Mouse (Mus musculus) lung, postnatal 4 days (tissue): ENCODE results near the gene Sorbs2.
"Not testable (repeated sequence)": the region's sequence is repeated elsewhere in the genome, so short reads cannot be mapped to it uniquely, and the experiment has no call there.

Experiments
- DNase-seq, 2 experiments: peaks; one replicate each; pipeline ENCODE4 v3.0.0; 2021

Gene Sorbs2

DNA sequence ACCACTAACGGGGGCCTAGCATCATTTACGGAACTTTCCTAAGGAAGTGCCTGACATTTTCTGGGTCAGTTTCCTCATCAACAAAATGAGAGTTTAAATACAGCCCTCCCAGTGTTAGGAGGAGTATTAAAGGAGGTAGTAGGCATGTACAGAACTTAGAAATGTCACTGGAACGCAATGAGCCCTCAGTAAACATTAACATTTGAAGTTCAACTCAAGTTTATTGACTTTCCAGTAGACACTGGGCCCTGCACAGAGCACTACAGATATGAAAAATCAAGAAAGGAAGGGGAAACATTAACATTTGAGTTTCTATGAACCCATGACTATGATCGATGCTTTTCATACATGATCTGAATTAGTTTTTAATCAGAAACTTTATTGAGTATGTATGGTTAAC is 347.5 kb downstream of the Sorbs2 start:
- DNase-seq, result no peak

GRCm38 (mm10) chr8:45857734-45858133 is 350.1 kb downstream of the Sorbs2 start:
- DNase-seq, result peak in 1 of 2 experiments; percentile 29

GRCm38 (mm10) chr8:45858391-45858790 is 350.8 kb downstream of the Sorbs2 start:
- DNase-seq, result peak in 1 of 2 experiments; percentile 36

- DNase-seq, result not testable (repeated sequence)
Observed at GRCm38 (mm10) chr8:45871587-45871986, 364.0 kb downstream of the Sorbs2 start.

- peak in 1 of 2 experiments; percentile 41 for DNase-seq
Observed at GRCm38 (mm10) chr8:45872077-45872476, 364.5 kb downstream of the Sorbs2 start.

GRCm38 (mm10) chr8:45874945-45875626 is 367.5 kb downstream of the Sorbs2 start:
- peak; percentile 91 to 95 for DNase-seq

- DNase-seq, result no peak
Observed at GRCm38 (mm10) chr8:45876397-45876796, 368.8 kb downstream of the Sorbs2 start.
